Mouse (Mus musculus) cerebellum, postnatal 36 days (tissue): ENCODE results near the gene Kcnd2.
A peak's percentile ranks its signal among the peaks of the same experiment; 100 is the strongest.

ENCODE experiments used
- DNase-seq, 2 experiments: peaks; one replicate each; pipeline ENCODE4 v3.0.0; 2021 to 2022; ENCODE audit warnings: mixed read lengths in 2 of 2

Gene Kcnd2

GRCm38 (mm10) chr6:21692861-21693350 lies 477.6 kb downstream of the Kcnd2 start:
- DNase-seq = no peak

- no peak for DNase-seq
Measured at GRCm38 (mm10) chr6:21697641-21698040, 482.3 kb downstream of the Kcnd2 start.

GRCm38 (mm10) chr6:21701131-21701530 lies 485.8 kb downstream of the Kcnd2 start:
- no peak for DNase-seq

GRCm38 (mm10) chr6:21709228-21709627 lies 493.9 kb downstream of the Kcnd2 start:
- DNase-seq = peak in 1 of 2 experiments; percentile 30

- no peak for DNase-seq
Measured at GRCm38 (mm10) chr6:21719121-21719520, 503.8 kb downstream of the Kcnd2 start.

GRCm38 (mm10) chr6:21722238-21722637 lies 506.9 kb downstream of the Kcnd2 start:
- peak; percentile 28 to 37 for DNase-seq

- no peak for DNase-seq
Measured at GRCm38 (mm10) chr6:21740606-21741005, 525.3 kb downstream of the Kcnd2 start.

- DNase-seq = no peak
Measured at GRCm38 (mm10) chr6:21744615-21745266, 529.4 kb downstream of the Kcnd2 start.

GRCm38 (mm10) chr6:21747536-21747935 lies 532.2 kb downstream of the Kcnd2 start:
- DNase-seq = no peak

GRCm38 (mm10) chr6:21767787-21768221 lies 552.5 kb downstream of the Kcnd2 start:
- no peak for DNase-seq

GRCm38 (mm10) chr6:21768745-21769446 lies 553.6 kb downstream of the Kcnd2 start:
- no peak for DNase-seq

- DNase-seq = no peak
Measured at GRCm38 (mm10) chr6:21769447-21769809, 554.1 kb downstream of the Kcnd2 start.

- no peak for DNase-seq
Measured at GRCm38 (mm10) chr6:21774213-21774916, 559.1 kb downstream of the Kcnd2 start.
